Comparison of ENCODE assay signal across 17 mouse cellular contexts in genomic region chr1:170701178-170701577, GRCm38 (mm10). TPM values are rescaled to one million over a fixed set of nuclear protein-coding genes. Genes with fewer than 3 reads are reported as not detected.
DNase-seq lines count a peak whose midpoint lies in the region; ATAC-seq and TF ChIP-seq lines count a peak whose summit lies in the region.
"Had no signal": no experiment of that assay in that cellular context is flagged by ENCODE, and none has a peak within 500 bp of the region (broad histone marks: within the 10 kb centered on the region; RNA-seq: fewer than 3 reads in every experiment).

No protein-coding gene starts in this region.

- TF ChIP-seq CTCF in gastrocnemius, adult 2 months (IDR thresholded peaks at IDR 0.05), result no peak
- no peak for TF ChIP-seq CTCF in kidney, adult 2 months (conservative IDR thresholded peaks at IDR 0.05; ENCODE audit: insufficient read depth, insufficient read length, low read depth, low read length)

- H3K36me3 ChIP-seq in embryonic facial prominence, embryonic 14.5 days (ENCODE audit: control insufficient read depth, insufficient read depth, low read length), result no peaks in the 10 kb centered on the region
- H3K36me3 ChIP-seq in limb, embryonic 13.5 days, result no peaks in the 10 kb centered on the region
- H3K36me3 ChIP-seq in kidney, adult 2 months (ENCODE audit: control insufficient read depth, insufficient read depth, low read length), result no peaks in the 10 kb centered on the region
- H3K36me3 ChIP-seq: forebrain, embryonic 12.5 days; hindbrain, embryonic 12.5 days; kidney, embryonic 15.5 days; liver, embryonic 12.5 days had no signal

- no peaks in the 10 kb centered on the region for H3K9me3 ChIP-seq in embryonic facial prominence, embryonic 14.5 days (ENCODE audit: control insufficient read depth, low read length)
- H3K9me3 ChIP-seq in limb, embryonic 13.5 days, result no peaks in the 10 kb centered on the region
- H3K9me3 ChIP-seq: forebrain, embryonic 12.5 days; hindbrain, embryonic 12.5 days; kidney, embryonic 15.5 days; liver, embryonic 12.5 days had no signal

- no peak overlapping the region for H3K4me2 ChIP-seq in embryonic facial prominence, embryonic 14.5 days (ENCODE audit: low read depth, low read length)
- H3K4me2 ChIP-seq in limb, embryonic 13.5 days (replicated peaks), result no peak overlapping the region
- H3K4me2 ChIP-seq: forebrain, embryonic 12.5 days; hindbrain, embryonic 12.5 days; kidney, embryonic 15.5 days; liver, embryonic 12.5 days had no signal

- no peak for ATAC-seq in embryonic facial prominence, embryonic 14.5 days (ENCODE audit: low read depth)
- peak; percentile 24; the same call in 1 of the 2 replicates for ATAC-seq in limb, embryonic 13.5 days (ENCODE audit: low FRiP score, low read depth)
- ATAC-seq: liver, embryonic 12.5 days had no signal

- peaks cover 11% of the 10 kb centered on the region; the same call in 1 of the 2 replicates for H3K4me1 ChIP-seq in embryonic facial prominence, embryonic 14.5 days (ENCODE audit: control insufficient read depth, insufficient read depth, low read length)
- H3K4me1 ChIP-seq in limb, embryonic 13.5 days, result peaks cover 26% of the 10 kb centered on the region
- no peaks in the 10 kb centered on the region for H3K4me1 ChIP-seq in kidney, adult 2 months (ENCODE audit: control insufficient read depth, insufficient read depth, low read length)
- H3K4me1 ChIP-seq: forebrain, embryonic 12.5 days; hindbrain, embryonic 12.5 days; liver, embryonic 12.5 days had no signal

- intact Hi-C loops in gastrocnemius, adult 2 months (cut with DNase I), result no loop called here

- 20% methylated on average over 3 of the region's 3 CpGs for WGBS in embryonic facial prominence, embryonic 14.5 days
- WGBS in limb, embryonic 13.5 days, result 21% methylated on average over 3 of the region's 3 CpGs
- WGBS in kidney, adult 2 months, result 86% methylated on average over 3 of the region's 3 CpGs

- H3K27ac ChIP-seq in gastrocnemius, adult 2 months, result peak overlapping the region; percentile 43; the same call in 1 of the 2 replicates
- H3K27ac ChIP-seq in embryonic facial prominence, embryonic 14.5 days (replicated peaks; ENCODE audit: low read depth, low read length), result no peak overlapping the region
- peak overlapping the region; percentile 76 for H3K27ac ChIP-seq in limb, embryonic 13.5 days
- H3K27ac ChIP-seq in kidney, adult 2 months (ENCODE audit: insufficient read depth, low read depth, low read length), result no peak overlapping the region
- H3K27ac ChIP-seq: forebrain, embryonic 12.5 days; hindbrain, embryonic 12.5 days; kidney, embryonic 15.5 days; liver, embryonic 12.5 days had no signal

- H3K4me3 ChIP-seq in gastrocnemius, adult 2 months, result no peak overlapping the region
- no peak overlapping the region for H3K4me3 ChIP-seq in embryonic facial prominence, embryonic 14.5 days (ENCODE audit: low read depth, low read length)
- no peak overlapping the region for H3K4me3 ChIP-seq in limb, embryonic 13.5 days
- no peak overlapping the region for H3K4me3 ChIP-seq in kidney, adult 2 months (ENCODE audit: insufficient read depth, low read depth, low read length)
- H3K4me3 ChIP-seq: forebrain, embryonic 12.5 days; hindbrain, embryonic 12.5 days; kidney, embryonic 15.5 days; liver, embryonic 12.5 days had no signal

- no peaks in the 10 kb centered on the region for H3K27me3 ChIP-seq in embryonic facial prominence, embryonic 14.5 days (replicated peaks; ENCODE audit: control insufficient read depth, insufficient read depth, low read length)
- no peaks in the 10 kb centered on the region for H3K27me3 ChIP-seq in limb, embryonic 13.5 days
- H3K27me3 ChIP-seq in kidney, adult 2 months (replicated peaks; ENCODE audit: control insufficient read depth, insufficient read depth, low read length), result no peaks in the 10 kb centered on the region
- H3K27me3 ChIP-seq: forebrain, embryonic 12.5 days; hindbrain, embryonic 12.5 days; kidney, embryonic 15.5 days; liver, embryonic 12.5 days had no signal

- no peak overlapping the region for H3K9ac ChIP-seq in embryonic facial prominence, embryonic 14.5 days (ENCODE audit: low read depth, low read length)
- 0 out of 2 replicates have a peak overlapping the region, but pooled peaks have one; percentile 8 for H3K9ac ChIP-seq in limb, embryonic 13.5 days
- H3K9ac ChIP-seq: forebrain, embryonic 12.5 days; hindbrain, embryonic 12.5 days; kidney, embryonic 15.5 days; liver, embryonic 12.5 days had no signal

- DNase-seq in gastrocnemius, adult 2 months, result no peak
- DNase-seq in gastrocnemius, postnatal 10 days, result no peak
- DNase-seq in MN1 (ENCODE audit: low spot score), result peak; percentile 26
- peak; percentile 18 for DNase-seq in embryonic facial prominence, embryonic 14.5 days (ENCODE audit: low spot score)
- DNase-seq in kidney, adult 2 months, result no peak
- no peak for DNase-seq in heart, postnatal 4 days
- no peak for DNase-seq in c-Kit-positive CD71-positive TER-119-positive erythroid progenitor cells, embryonic 14.5 days (ENCODE audit: low spot score)
- DNase-seq: adrenal gland, adult 8-10 months; cerebellum, adult 11 months; cerebellum, postnatal 25 days; lung, adult 2 months; thymus, postnatal 14 days had no signal

- no peak for TF ChIP-seq POLR2A in kidney, adult 2 months (IDR thresholded peaks at IDR 0.05; ENCODE audit: low read depth, low read length)

RNA-seq across cellular contexts. Expression of gene Olfml2b, which starts 56.8 kb away (rescaled TPM):
- 1 to 10 TPM; 2.9 to 6.6 TPM for total RNA-seq in gastrocnemius, adult 2 months (2021)
- total RNA-seq in gastrocnemius, postnatal 10 days (2021), result 10 to 100 TPM; 54.3 to 69.6 TPM
- polyA plus RNA-seq in embryonic facial prominence, embryonic 14.5 days (2014; fragmentation: Nextera tagmentation; extraction: Ambion mirVana), result 43.7 and 46.6 TPM in 2 replicates
- polyA plus RNA-seq in limb, embryonic 13.5 days (2015; fragmentation: Nextera tagmentation; extraction: Ambion mirVana), result 43.3 and 49.2 TPM in 2 replicates
- polyA plus RNA-seq in kidney, adult 2 months (2012; rRNA removed), result 4.2 and 5.4 TPM in 2 replicates
- total RNA-seq in heart, postnatal 4 days (2021), result 10 to 100 TPM; 53.6 to 56.8 TPM

Comparison
In these comparisons a context has a peak if more than half of its experiments do, and no peak if none do; other contexts are left out.
1. RNA of gene Olfml2b, which starts 56.8 kb away (total RNA-seq): 54.3 to 69.6 TPM in gastrocnemius, postnatal 10 days and 53.6 to 56.8 TPM in heart, postnatal 4 days; 2.9 to 6.6 TPM in gastrocnemius, adult 2 months; every median in the first group is over 4 times any median in the second.
2. DNase-seq: peak in MN1 (single experiment) and embryonic facial prominence, embryonic 14.5 days (single experiment); none in gastrocnemius, adult 2 months (single experiment), gastrocnemius, postnatal 10 days (single experiment), kidney, adult 2 months (single experiment), heart, postnatal 4 days (single experiment) and c-Kit-positive CD71-positive TER-119-positive erythroid progenitor cells, embryonic 14.5 days (single experiment).
3. H3K27ac ChIP-seq: peak in gastrocnemius, adult 2 months (single experiment) and limb, embryonic 13.5 days (single experiment); none in embryonic facial prominence, embryonic 14.5 days (single experiment) and kidney, adult 2 months (single experiment).